Mouse (Mus musculus): ENCODE measurements at regions not wholly inside any gene's neighbourhood (a gene's known extent, or its start where the extent isn't known, plus 50 kb on each side); places are given as distances from the start of the nearest gene placed in this dataset.
A peak's percentile ranks its signal among the peaks of the same experiment; 100 is the strongest.

DNA sequence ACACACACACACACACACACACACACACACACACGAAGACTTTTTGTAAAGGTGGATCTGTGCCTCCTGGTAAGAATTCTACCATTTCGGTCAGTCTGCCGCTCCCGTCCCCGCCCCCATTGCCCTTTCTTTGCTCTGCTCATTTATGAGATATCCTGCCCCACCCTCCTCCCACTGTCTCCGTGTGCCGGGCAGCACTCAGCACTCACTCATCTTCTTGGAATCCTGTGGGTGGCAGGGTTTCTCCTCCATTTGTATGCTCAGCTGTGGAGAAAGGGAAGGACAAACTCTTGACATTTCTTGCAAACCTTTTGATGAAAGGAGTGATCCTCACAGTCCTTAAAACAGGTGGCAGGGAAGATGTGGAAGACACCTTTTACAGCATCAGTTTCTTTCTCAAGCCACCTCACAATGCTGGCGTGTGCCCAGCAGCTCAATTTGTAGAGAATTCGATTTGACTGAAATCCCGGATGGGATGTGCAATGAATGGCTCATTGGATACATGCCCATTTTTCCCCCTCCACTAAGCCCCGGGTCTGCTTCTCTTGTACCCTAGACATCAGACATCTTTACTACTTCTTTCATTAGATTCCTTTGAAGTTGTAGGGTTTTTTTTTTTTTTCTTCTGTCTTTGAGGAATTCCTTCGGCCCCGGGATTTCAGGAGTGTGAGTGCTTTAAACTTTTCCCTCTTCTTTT is 112.6 kb upstream of the 4933415F23Rik start:
- intact Hi-C loops (cut with DNase I): no loop called here
- DNase-seq: peak in 1 of 2 experiments; percentile 19

DNA sequence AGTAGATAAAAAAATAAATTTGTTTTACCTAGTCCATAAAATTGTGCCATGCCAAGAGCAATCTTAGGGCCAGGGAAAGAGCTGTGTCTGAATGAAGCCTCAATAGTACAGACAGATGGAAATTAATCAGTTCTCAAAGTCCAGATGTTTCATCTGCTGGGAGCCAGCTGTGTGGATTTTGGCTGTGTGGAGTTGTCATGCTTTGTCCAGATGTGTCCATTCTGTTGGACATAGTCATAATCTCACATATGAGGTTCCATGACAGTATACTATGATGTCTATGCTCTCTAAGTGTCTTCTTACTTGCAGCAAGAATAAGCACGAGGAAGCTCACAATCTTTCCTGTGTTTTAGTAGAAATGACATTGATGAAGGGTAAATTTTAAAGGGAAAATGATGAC is 105.8 kb upstream of the 4933415F23Rik start:
- DNase-seq: peak; percentile 41 to 51
- intact Hi-C loops (cut with DNase I): no loop called here

DNA sequence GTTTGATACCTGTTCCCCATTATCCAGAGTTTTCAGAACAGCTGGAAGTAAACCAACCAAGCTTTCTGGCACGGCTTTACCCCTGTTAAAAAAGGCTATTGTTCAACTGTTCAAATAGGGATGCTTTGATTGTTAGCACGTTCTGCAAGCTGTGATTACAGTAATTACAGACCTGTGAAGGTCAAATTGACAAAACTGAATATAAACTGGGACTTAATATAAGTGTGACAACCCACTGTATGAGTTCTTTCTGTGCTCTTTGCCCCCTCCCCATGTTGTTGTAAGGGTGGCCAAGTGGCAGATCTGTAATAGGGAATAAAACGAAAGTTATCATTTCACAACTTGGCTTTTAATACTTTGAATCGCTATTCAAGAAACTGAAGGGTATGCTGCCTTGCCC is 105.0 kb upstream of the 4933415F23Rik start:
- DNase-seq: no peak
- intact Hi-C loops (cut with DNase I): no loop called here

DNA sequence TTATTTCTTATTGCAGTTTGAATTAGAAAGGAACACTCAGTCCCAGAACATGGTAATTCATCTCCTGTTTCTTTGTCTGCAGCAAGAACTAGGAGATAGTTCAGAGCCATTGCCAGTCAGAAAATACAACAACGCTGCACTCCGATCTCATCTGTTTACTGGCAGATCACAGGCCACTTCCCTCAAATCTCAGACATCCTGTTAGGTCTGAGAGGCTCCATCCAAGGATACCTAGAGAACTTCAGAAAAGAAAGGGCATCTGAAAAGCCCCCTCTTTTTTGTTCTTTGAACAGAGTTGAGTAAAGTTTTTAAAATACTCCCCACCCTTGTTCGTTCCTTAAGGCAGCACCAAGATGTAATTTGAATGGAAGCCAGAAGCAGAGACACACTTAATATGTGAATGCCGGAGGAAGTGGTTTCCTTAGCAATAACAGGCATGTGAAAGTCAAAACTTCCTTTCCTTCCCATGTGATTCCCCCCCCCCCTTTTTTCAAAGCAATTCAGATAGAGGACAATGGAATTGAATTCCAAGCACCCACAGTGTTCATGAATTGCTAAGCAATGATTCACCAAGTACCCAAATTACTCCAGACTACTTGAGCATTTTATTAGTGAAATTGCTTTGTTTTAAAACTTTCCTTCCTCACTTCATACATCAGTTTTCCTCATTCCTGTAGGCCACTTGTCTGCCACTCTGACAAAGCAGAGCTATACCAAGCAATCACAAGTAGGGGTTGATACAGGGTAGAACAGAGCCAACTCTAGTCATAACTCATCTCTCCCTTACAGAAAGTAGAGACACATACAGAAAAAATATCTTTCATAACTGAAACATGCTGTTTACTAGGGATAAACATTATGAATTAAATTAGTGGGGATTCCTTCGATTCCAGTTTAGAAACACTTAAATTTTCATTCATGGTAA is 100.7 kb upstream of the 4933415F23Rik start:
- intact Hi-C loops (cut with DNase I): loop anchor here (2.0 to 5.0 kb wide), 2 partner anchors 52 to 85 kb away; no protein-coding TSS in a partner anchor
- peak; percentile 24 to 47 for DNase-seq

DNA sequence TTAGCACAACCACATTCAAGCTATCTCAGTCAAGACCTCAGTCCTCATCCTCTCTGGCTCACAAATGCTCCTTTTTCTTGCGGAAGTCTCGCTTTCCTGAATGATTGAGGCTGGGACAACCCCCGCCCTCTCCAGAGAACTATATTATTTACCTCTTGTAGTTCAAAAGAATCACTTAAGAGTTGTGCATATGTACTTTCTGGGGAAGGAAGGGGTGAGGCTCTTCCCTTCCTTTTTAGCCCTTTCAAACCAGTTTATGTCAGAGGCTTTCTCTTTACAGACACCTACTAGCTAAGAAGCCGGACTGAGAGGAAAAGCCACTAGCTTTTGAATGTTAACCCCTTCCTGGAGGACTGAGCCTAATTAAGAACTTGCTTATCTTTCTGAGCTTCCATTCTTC is 98.4 kb upstream of the 4933415F23Rik start:
- peak in 1 of 2 experiments; percentile 12 for DNase-seq
- intact Hi-C loops (cut with DNase I): loop anchor here (5.0 kb wide), 1 partner anchor 87 kb away; no protein-coding TSS in a partner anchor

DNA sequence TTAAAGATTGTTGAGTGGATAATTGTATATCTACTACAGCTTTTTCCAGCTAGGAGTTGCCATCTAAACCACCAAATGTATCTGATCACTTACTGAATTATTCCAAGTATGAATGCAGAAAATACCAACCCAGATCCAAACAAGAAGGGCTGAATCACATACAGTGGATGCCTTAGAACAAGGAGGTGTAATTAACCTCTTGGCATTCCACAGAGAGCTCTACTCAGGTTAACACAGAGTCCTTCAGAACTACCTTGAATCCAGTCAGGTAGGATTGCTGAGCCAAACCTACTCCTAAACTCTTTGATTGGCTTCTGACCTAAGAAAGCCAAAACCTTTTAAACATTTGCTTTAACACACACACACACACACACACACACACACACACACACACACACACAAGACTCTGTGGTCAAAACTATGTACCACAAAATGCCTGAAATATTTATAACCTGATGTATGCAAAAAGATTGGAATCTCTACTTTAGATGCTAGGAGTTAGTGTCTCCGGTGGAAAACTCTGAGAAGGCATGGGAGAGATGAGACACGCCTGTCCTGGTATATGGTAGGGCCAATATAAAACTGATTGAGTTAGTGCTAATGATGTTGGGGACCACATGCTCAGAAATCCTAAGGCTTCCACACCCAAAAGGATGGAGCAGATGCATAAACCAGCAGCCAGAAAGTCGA is 88.4 kb upstream of the 4933415F23Rik start:
- intact Hi-C loops (cut with DNase I): no loop called here
- DNase-seq: no peak

DNA sequence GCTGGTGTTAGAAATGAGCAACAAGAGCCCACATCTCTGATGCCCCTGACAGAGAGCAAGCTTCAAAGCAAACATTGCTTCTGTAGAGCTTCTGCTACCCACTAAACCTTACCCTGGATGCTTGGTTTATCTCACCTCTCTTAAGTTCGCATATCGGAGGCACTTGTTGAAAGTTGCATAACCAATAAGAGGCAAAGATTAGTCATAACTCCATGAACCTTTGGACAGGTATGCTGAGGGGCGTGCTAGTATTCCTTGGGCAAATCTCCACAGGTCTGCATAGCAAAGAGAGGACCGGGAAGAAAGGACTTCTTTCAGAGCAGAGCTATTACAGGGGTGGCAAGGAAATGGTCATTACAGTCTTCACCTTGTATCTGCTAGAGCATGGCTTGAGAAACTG is 87.7 kb upstream of the 4933415F23Rik start:
- no peak for DNase-seq
- intact Hi-C loops (cut with DNase I): loop anchor here (5.0 to 10.0 kb wide), 2 partner anchors 68 to 195 kb away; no protein-coding TSS in a partner anchor

DNA sequence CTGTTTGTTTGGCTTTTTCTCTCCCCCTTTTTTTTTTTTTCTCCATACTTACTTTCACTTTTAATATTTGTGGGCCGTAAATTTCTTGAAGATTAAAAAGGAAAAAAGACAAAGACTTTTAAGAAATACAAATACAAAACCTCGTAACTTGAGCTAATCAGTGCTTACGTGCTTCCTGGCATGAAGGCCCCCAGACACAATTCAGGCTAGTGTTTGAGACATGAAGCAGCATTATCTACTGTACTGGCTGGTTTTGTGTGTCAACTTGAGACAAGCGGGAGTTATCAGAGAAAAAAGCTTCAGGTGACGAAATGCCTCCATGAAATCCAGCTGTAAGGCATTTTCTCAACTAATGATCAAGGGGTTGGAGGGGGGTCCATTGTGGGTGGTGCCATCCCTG is 86.2 kb upstream of the 4933415F23Rik start:
- DNase-seq: peak; percentile 41 to 55
- intact Hi-C loops (cut with DNase I): loop anchor here (5.0 to 10.0 kb wide), 2 partner anchors 69 to 197 kb away; no protein-coding TSS in a partner anchor

DNA sequence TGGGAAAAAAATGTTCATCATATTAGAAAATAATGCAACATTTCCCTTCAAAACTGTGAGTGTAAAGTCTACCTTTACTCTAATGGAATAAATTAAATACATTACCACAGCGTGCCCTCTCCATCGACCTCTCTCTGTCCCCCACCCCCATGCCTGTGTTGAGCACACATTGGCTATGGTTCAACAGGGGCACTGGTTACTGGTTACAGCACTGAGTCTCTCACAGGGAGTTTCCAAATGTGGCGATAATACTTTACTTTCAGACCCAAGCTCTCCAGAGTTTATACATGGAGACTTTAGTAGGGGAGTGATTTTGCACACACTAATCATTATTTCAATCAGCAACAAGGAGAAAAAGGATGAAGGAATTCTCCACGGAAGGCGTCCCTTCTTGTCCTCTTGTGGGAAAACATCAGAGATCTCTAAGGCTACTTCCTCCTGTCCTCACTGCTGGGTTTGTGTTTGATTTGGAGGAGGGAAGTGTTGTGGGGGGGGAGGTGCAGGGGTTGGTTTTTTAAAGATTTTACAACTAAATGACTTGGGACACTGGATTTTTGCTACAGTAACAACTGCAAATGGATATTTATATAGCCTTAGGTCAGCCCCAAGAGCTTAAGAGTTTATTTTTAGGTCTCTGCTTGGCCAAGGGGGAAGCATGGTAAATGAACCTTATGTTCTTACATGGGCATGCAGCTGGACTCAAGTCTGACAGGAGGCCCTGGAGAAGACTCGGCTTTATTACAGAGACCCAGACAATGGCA is 85.6 kb upstream of the 4933415F23Rik start:
- intact Hi-C loops (cut with DNase I): loop anchor here (5.0 to 10.0 kb wide), 2 partner anchors 70 to 197 kb away; no protein-coding TSS in a partner anchor
- peak; percentile 47 to 48 for DNase-seq

DNA sequence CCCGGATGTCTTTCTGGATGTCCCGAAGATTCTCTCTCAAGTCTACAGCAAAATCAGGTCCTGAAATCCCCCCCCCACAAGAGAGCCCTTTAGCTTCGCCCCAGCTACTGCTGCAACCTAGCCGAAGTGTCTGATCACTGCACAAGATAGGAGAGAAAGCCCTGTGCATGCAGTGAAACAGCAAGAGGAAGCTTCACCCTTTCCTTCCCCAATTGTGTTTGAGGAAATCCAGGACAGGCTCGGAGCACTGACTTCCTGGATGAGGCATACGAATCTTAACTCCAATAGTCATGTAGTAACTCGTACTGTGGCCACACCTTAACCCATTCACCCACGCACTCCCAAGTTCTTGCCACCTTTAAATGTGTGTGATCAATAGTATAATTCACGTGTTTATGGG is 82.7 kb upstream of the 4933415F23Rik start:
- intact Hi-C loops (cut with DNase I): loop anchor here (5.0 to 10.0 kb wide), 2 partner anchors 73 to 200 kb away; no protein-coding TSS in a partner anchor
- DNase-seq: peak; percentile 16 to 36

DNA sequence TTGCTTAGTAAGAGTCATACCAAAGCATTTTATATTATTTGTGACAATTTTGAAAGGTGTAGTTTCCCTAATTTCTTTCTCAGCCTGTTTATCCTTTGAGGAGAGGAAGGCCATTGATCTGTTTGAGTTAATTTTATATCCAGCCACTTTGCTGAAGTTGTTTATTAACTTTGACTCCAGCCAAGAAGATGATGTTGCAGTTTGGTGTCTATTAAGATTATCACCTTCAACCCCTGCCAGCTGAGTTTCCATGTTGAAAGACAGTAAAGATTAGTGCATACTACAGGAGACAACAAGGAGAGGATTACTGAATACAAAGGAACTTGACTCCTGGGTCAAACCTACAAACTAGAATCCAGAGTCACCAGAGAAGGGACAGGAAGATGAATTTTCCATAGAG is 80.5 kb upstream of the 4933415F23Rik start:
- intact Hi-C loops (cut with DNase I): loop anchor here (10.0 kb wide), 1 partner anchor 202 kb away; no protein-coding TSS in a partner anchor
- DNase-seq: no peak

DNA sequence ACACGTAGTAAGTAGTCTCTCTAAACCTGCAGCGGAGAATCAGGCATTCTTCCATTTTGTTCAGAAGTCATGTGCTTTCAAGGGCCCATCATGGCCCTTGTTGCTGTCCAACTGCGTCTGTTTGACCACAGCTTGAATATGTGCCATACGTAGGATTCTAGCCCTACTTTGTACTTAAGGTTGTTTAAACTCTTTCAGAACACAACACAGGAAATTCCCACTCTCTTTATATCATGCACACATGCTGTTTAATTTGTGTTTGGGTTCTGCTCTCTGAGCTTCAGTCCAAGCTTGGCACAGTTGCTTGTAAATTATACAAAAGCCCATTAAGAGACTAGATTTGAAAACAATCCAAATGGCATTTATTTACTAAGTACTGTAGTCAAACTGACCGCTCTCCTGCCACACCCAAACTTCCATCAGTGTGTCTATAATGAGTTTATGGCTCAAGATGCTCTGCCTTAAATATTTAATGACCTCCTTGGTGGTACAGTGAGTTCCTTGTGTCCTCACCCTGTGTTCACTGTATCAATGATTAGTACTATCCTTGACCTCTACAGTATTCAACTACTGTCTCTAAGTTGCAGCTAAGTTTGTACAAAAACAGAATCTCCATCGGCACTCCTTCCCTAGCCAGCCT is 76.4 kb upstream of the 4933415F23Rik start:
- intact Hi-C loops (cut with DNase I): loop anchor here (10.0 kb wide), 1 partner anchor 316 kb away; no protein-coding TSS in a partner anchor

DNA sequence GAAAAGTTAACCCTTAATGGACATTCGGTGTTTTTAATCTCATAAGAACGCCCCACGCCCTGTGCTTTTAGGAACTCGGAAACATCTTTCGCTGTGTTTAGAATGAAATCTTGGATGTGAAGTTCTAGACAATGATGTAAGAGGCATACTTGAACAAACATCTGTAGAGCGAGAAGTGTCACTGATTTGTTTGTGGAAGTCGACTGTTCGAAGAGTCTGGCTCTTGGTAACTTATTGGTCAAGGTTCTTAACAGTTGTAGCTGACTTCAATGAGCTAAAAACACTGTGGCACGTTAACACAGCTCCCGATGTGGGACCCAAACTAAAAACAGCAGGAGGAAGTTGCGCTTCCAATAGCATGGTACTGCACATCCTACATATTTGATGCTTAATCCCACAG is 72.0 kb upstream of the 4933415F23Rik start:
- intact Hi-C loops (cut with DNase I): loop anchor here (10.0 kb wide), 1 partner anchor 321 kb away; no protein-coding TSS in a partner anchor
- DNase-seq: no peak

More for the DNA sequence above, 76.4 kb upstream of the 4933415F23Rik start:
- no peak for DNase-seq

DNA sequence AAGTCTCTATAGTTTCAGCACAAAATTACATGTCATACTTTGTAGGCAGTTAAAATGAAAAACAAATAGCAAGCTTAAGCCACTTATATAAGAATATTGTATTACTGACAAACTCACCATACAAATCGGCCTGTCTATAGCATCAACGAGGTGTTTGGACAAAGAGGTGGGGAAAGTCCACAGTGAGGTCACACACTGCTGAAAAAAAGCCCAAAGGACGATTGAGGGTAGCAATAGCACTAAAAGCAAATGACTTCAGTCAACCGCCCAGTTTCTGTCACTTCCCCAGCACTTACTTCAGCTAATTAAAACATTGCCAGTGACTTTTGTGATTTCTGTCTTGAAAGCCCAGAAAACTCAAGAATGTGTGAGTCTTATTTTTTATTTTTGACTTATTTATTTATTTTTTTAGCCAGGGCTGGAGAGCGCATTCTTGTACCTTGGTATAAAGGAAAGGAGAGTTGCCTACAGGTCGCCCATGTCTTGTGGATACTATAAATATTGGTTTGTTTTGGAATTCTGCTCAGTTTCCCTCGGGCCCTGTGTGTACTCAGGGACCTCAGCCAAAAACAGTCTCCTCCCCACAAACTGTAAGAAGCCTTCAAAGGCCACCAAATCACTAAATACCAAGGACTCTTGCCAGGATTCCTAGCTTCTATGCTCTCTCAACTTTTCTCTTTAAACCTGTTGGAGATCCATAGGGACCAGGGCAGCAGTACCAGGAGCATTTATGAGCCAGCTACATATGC is 71.2 kb upstream of the 4933415F23Rik start:
- peak; percentile 22 to 27 for DNase-seq
- intact Hi-C loops (cut with DNase I): loop anchor here (10.0 kb wide), 1 partner anchor 322 kb away; no protein-coding TSS in a partner anchor

DNA sequence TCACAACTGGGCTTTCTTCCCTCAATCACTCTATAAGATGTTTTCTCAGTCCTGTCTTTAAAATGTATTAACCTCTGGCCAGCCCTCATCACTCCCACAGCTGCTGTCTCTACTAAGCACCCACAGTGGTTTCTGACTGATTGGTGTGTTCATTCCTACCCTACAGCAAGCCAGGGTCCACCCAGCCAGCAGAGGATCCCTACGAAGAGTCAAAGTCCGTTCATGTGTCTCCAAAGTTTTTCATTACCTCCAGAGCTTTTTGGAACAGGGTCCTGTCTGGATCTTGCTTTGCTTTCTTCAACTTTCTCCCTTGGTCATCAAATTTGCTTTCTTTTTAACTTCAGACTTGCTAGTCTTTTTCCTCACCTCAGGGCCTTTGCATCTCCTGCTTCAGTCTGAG is 69.3 kb upstream of the 4933415F23Rik start:
- no peak for DNase-seq
- intact Hi-C loops (cut with DNase I): loop anchor here (10.0 kb wide), 1 partner anchor 323 kb away; no protein-coding TSS in a partner anchor

DNA sequence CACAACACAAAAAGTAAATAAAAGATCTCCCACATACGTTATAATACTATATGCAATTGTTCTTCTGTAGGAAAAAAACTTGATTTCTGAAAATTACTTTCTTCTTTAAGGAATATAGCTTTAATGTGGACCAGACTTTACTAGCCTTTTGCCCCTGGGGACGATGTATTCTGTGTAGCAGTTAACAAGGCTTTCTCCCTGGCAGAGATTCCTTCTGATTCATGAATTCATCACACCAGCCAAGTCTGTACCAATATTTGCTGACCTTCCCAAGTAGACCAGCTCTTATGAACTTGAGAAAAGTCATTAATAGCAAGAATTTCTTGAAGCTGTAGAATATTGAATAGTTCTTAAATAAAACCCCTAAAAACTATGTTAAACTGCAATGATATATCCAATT is 68.7 kb upstream of the 4933415F23Rik start:
- no peak for DNase-seq
- intact Hi-C loops (cut with DNase I): loop anchor here (10.0 kb wide), 1 partner anchor 324 kb away; no protein-coding TSS in a partner anchor

DNA sequence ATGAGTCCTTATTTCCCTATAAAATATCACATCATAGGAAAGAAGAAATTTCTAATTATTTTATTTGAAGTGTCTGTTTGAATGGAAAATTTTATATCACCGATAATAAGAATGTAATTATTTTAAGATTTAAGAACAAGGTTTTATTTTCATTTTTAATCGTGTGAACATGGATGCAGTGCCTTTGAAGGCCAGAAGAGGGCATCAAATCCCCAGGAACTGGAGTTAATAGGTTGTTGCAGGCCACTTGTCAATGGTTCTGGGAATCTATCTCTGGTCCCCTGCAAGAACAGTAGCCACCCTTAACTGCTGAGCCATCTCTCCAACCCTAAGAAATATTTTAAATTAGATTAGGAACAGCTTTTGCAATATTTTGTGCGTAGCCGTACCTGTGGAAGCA is 66.5 kb upstream of the 4933415F23Rik start:
- DNase-seq: no peak
- intact Hi-C loops (cut with DNase I): loop anchor here (5.0 kb wide), 1 partner anchor 119 kb away; no protein-coding TSS in a partner anchor

DNA sequence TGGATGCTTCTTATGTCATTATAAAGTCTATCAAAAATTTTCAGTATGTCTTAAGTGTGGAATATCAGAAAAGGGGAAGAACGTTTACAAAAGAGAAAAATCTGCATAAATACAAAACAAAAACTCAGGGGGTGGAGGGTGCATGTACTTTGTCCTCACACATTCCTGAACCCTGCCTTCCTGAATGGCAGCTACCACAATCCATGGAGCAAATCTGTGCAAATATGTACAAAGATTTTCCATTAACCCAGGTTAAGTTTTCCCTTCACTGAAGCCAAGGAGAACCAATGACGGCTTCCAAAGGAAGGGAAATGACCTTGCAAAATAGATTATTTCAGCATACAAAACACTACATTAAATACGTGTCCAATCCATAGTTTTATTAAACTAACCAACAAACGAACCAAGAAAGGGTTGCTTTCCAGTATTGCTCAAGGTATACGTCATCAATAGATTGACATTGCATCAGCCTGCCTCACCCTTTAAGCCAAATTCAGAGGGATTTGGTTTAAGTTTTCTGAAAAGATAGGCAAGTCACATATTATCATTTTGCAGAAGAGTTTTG is 61.4 kb upstream of the 4933415F23Rik start:
- intact Hi-C loops (cut with DNase I): no loop called here
- DNase-seq: no peak
